Mouse (Mus musculus): ENCODE measurements around the gene Rasgrf1. TPM values are rescaled to one million over a fixed set of nuclear protein-coding genes. Genes with fewer than 3 reads are reported as not detected.

Gene Rasgrf1
- total RNA-seq, 4 experiments from 2014 or later, result 0.11 to 0.31 (median 0.16) TPM

- DNase-seq (ENCODE audit: low spot score), result no peak
These were observed 59.2 kb downstream of the Rasgrf1 start for GRCm38 (mm10) chr9:89968836-89969450.

GRCm38 (mm10) chr9:89970271-89970670 lies 60.6 kb downstream of the Rasgrf1 start:
- no peak for DNase-seq (ENCODE audit: low spot score)

GRCm38 (mm10) chr9:89970886-89971486 lies 61.3 kb downstream of the Rasgrf1 start:
- DNase-seq (ENCODE audit: low spot score), result no peak

- DNase-seq (ENCODE audit: low spot score), result no peak
These were observed 62.6 kb downstream of the Rasgrf1 start for GRCm38 (mm10) chr9:89972321-89972720.

- peak; percentile 26 for DNase-seq (ENCODE audit: low spot score)
These were observed 64.1 kb downstream of the Rasgrf1 start for GRCm38 (mm10) chr9:89973856-89974255.

- no peak for DNase-seq (ENCODE audit: low spot score)
These were observed 64.8 kb downstream of the Rasgrf1 start for GRCm38 (mm10) chr9:89974463-89974931.

GRCm38 (mm10) chr9:89976366-89976940 lies 66.7 kb downstream of the Rasgrf1 start:
- DNase-seq (ENCODE audit: low spot score), result no peak

- no peak for DNase-seq (ENCODE audit: low spot score)
These were observed 69.5 kb downstream of the Rasgrf1 start for GRCm38 (mm10) chr9:89979248-89979647.

GRCm38 (mm10) chr9:89982256-89982655 lies 72.5 kb downstream of the Rasgrf1 start:
- no peak for DNase-seq (ENCODE audit: low spot score)

GRCm38 (mm10) chr9:89988053-89988452 lies 78.3 kb downstream of the Rasgrf1 start:
- DNase-seq (ENCODE audit: low spot score), result no peak

GRCm38 (mm10) chr9:89988811-89989528 lies 79.3 kb downstream of the Rasgrf1 start:
- no peak for DNase-seq (ENCODE audit: low spot score)

GRCm38 (mm10) chr9:90006432-90006831 lies 96.7 kb downstream of the Rasgrf1 start:
- no peak for DNase-seq (ENCODE audit: low spot score)

- no peak for DNase-seq (ENCODE audit: low spot score)
These were observed 97.4 kb downstream of the Rasgrf1 start for GRCm38 (mm10) chr9:90007094-90007493.

GRCm38 (mm10) chr9:90008138-90008537 lies 98.4 kb downstream of the Rasgrf1 start:
- no peak for DNase-seq (ENCODE audit: low spot score)

- DNase-seq (ENCODE audit: low spot score), result no peak
These were observed 102.1 kb downstream of the Rasgrf1 start for GRCm38 (mm10) chr9:90011849-90012248.

GRCm38 (mm10) chr9:90014649-90015048 lies 104.9 kb downstream of the Rasgrf1 start:
- peak; percentile 7 for DNase-seq (ENCODE audit: low spot score)

- DNase-seq (ENCODE audit: low spot score), result no peak
These were observed 106.5 kb downstream of the Rasgrf1 start for GRCm38 (mm10) chr9:90016204-90016603.

- DNase-seq (ENCODE audit: low spot score), result no peak
These were observed 111.2 kb downstream of the Rasgrf1 start for GRCm38 (mm10) chr9:90020866-90021265.

- peak; percentile 7 for DNase-seq (ENCODE audit: low spot score)
These were observed 111.7 kb downstream of the Rasgrf1 start for GRCm38 (mm10) chr9:90021442-90021841.

- DNase-seq (ENCODE audit: low spot score), result no peak
These were observed 118.0 kb downstream of the Rasgrf1 start for GRCm38 (mm10) chr9:90027709-90028108.

- DNase-seq (ENCODE audit: low spot score), result peak; percentile 52
These were observed 124.2 kb downstream of the Rasgrf1 start for GRCm38 (mm10) chr9:90033922-90034321.

- no peak for DNase-seq (ENCODE audit: low spot score)
These were observed 125.5 kb downstream of the Rasgrf1 start for GRCm38 (mm10) chr9:90035168-90035567.
